Mouse (Mus musculus) regulatory T cell (primary cell): Measurements from ENCODE around the gene Elmo1.

Source experiments
- in situ Hi-C: fragments of 300-600 bp; cut with MboI, MseI; formaldehyde crosslinking; loops from one replicate; pipeline ENCODE4 v1.15.1; 2025; ENCODE audit warnings: high pct_unique_total_duplicates

The Elmo1 gene

GRCm38 (mm10) chr13:20151302-20151978 lies 61.0 kb downstream of the Elmo1 start:
- in situ Hi-C loops: no loop called here

- in situ Hi-C loops: no loop called here
Observed at GRCm38 (mm10) chr13:20157059-20157458, 66.7 kb downstream of the Elmo1 start.

- in situ Hi-C loops: no loop called here
Observed at GRCm38 (mm10) chr13:20157529-20157928, 67.1 kb downstream of the Elmo1 start.

- in situ Hi-C loops: no loop called here
Observed at GRCm38 (mm10) chr13:20163339-20163954, 73.1 kb downstream of the Elmo1 start.

GRCm38 (mm10) chr13:20164837-20165236 lies 74.4 kb downstream of the Elmo1 start:
- in situ Hi-C loops: no loop called here

- in situ Hi-C loops: loop anchor here (5.0 kb wide), 1 partner anchor 77 kb away; no protein-coding TSS in a partner anchor
Observed at GRCm38 (mm10) chr13:20173987-20174654, 83.7 kb downstream of the Elmo1 start.

- in situ Hi-C loops: loop anchor here (5.0 kb wide), 1 partner anchor 77 kb away; no protein-coding TSS in a partner anchor
Observed at GRCm38 (mm10) chr13:20174655-20175280, 84.4 kb downstream of the Elmo1 start.

GRCm38 (mm10) chr13:20180738-20181137 lies 90.3 kb downstream of the Elmo1 start:
- in situ Hi-C loops: loop anchor here (5.0 to 10.0 kb wide), 2 partner anchors 43 to 486 kb away; partner anchors contain the start of gene Nme8

GRCm38 (mm10) chr13:20181321-20181720 lies 90.9 kb downstream of the Elmo1 start:
- in situ Hi-C loops: loop anchor here (5.0 to 10.0 kb wide), 2 partner anchors 44 to 487 kb away; partner anchors contain the start of gene Nme8

- in situ Hi-C loops: loop anchor here (5.0 to 10.0 kb wide), 2 partner anchors 45 to 488 kb away; partner anchors contain the start of gene Nme8
Observed at GRCm38 (mm10) chr13:20182239-20182825, 91.9 kb downstream of the Elmo1 start.

GRCm38 (mm10) chr13:20183512-20184238 lies 93.3 kb downstream of the Elmo1 start:
- in situ Hi-C loops: loop anchor here (5.0 to 10.0 kb wide), 2 partner anchors 46 to 489 kb away; partner anchors contain the start of gene Nme8

- in situ Hi-C loops: loop anchor here (5.0 to 10.0 kb wide), 2 partner anchors 47 to 490 kb away; partner anchors contain the start of gene Nme8
Observed at GRCm38 (mm10) chr13:20184239-20185033, 94.0 kb downstream of the Elmo1 start.

GRCm38 (mm10) chr13:20185034-20185846 lies 94.8 kb downstream of the Elmo1 start:
- in situ Hi-C loops: loop anchor here (10.0 kb wide), 1 partner anchor 490 kb away; the partner anchor contains the start of gene Nme8

- in situ Hi-C loops: loop anchor here (10.0 kb wide), 1 partner anchor 491 kb away; the partner anchor contains the start of gene Nme8
Observed at GRCm38 (mm10) chr13:20185847-20186213, 95.4 kb downstream of the Elmo1 start.

GRCm38 (mm10) chr13:20187647-20188046 lies 97.3 kb downstream of the Elmo1 start:
- in situ Hi-C loops: loop anchor here (10.0 kb wide), 1 partner anchor 493 kb away; the partner anchor contains the start of gene Nme8

GRCm38 (mm10) chr13:20192009-20192584 lies 101.7 kb downstream of the Elmo1 start:
- in situ Hi-C loops: no loop called here

GRCm38 (mm10) chr13:20200582-20200981 lies 110.2 kb downstream of the Elmo1 start:
- in situ Hi-C loops: no loop called here

GRCm38 (mm10) chr13:20202617-20203016 lies 112.2 kb downstream of the Elmo1 start:
- in situ Hi-C loops: no loop called here
